Mouse (Mus musculus) testis, adult 2 months (tissue): ENCODE measurements around the gene Nelfb.

ENCODE experiments used
- CTCF ChIP-seq: fragments of 200-500 bp; IDR thresholded peaks from 2 replicates; pipeline ENCODE4 v1.5.1; 2012; ENCODE audit warnings: low read depth, mild to moderate bottlenecking, inconsistent platforms, low read length, moderate library complexity; ENCODE audit not compliant: control insufficient read depth, insufficient read depth, insufficient replicate concordance
- POLR2A ChIP-seq: fragments of 200-500 bp; IDR thresholded peaks from 2 replicates; pipeline ENCODE4 v1.6.1; 2012; ENCODE audit warnings: low read depth, mild to moderate bottlenecking, inconsistent platforms, low read length, moderate library complexity; ENCODE audit not compliant: control insufficient read depth

- TF ChIP-seq CTCF (no peak), POLR2A (no peak)
These were observed 19.7 kb upstream of the Nelfb start for GRCm38 (mm10) chr2:25231038-25231437.
